Mouse (Mus musculus) liver, adult (tissue): ENCODE measurements at regions not wholly inside any gene's neighbourhood (a gene's known extent, or its start where the extent isn't known, plus 50 kb on each side); places are given as distances from the start of the nearest gene placed in this dataset.

Source experiments
- GATA4 ChIP-seq: IDR thresholded peaks from 2 replicates; pipeline ENCODE4 v1.6.1; 2014; ENCODE audit warnings: mild to moderate bottlenecking, low read length; ENCODE audit not compliant: insufficient replicate concordance

GRCm38 (mm10) chr7:144999741-145000140 is 60.0 kb upstream of the Ccnd1 start:
- TF ChIP-seq GATA4: no peak

- TF ChIP-seq GATA4: no peak
Measured at GRCm38 (mm10) chr7:144996847-144997246, 57.1 kb upstream of the Ccnd1 start.

- no peak for TF ChIP-seq GATA4
Measured at GRCm38 (mm10) chr7:144994229-144994628, 54.5 kb upstream of the Ccnd1 start.

GRCm38 (mm10) chr7:144993566-144993965 is 53.8 kb upstream of the Ccnd1 start:
- TF ChIP-seq GATA4: no peak

GRCm38 (mm10) chr7:144991760-144992159 is 52.0 kb upstream of the Ccnd1 start:
- no peak for TF ChIP-seq GATA4
